Mouse (Mus musculus) thymus, adult 18-20 months (tissue): ENCODE data around the gene Dyrk3.
"Not testable (repeated sequence)": the region's sequence is repeated elsewhere in the genome, so short reads cannot be mapped to it uniquely, and the experiment has no call there.

Experiments
- DNase-seq, 2 experiments: peaks; one replicate each; pipeline ENCODE4 v3.0.0; 2022; ENCODE audit warnings: mixed read lengths in 2 of 2

The Dyrk3 gene

DNA sequence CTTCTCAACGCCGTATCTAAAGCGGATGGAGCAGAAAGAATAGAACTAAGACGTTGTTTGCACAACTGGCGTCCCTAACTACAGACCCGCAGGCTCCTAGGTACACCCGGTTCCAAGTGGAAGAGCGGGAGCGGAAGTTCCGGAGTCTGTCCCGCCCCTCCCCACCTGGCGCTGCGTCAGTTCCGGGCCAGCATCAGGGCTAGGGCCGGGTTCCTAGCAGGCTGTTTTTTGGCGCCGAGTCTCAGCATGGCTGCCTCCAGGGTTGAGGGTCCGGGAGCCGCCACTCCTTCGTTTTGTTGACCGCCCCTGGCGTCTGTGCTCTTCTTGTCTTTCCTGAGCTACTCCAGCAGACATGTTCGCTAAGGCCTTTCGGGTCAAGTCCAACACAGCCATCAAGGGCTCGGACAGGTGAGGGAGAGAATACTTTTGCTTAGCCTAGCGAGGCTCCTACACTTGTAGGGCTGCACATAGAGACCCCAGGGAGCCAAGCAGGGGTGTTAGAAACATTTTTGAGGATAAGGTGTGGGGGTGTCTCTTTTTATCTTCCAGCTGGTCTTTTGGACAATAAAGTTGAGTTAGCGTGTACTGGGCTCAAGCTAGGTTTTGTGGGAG is 15.0 kb upstream of the Dyrk3 start, which contains the start of gene Eif2d:
Gene Eif2d, plus strand, starts transcription at position 164 of the 612 bp plus-strand sequence.
- DNase-seq, result peak; percentile 78 to 80

DNA sequence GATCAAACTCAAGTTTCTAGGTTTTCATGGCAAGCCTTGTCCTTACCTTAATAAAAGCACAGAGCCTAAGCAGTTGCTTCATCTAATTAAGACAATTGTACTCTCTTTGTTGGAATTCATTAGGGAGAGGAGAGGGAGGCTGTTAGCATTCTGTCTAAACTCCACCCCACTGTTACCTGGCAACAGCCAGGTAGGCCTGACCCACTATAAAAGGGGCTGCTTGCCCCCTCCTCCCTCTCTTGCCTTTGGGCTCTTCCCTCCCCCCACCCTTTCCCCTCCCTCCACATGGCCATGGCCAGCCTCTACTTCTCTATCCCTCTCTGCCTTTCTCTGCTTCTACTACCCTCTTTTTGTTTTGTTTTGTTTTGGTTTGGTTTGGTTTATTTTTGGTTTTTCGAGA is 11.4 kb upstream of the Dyrk3 start:
- DNase-seq, result no peak

GRCm38 (mm10) chr1:131146181-131146614 is 8.1 kb upstream of the Dyrk3 start:
- DNase-seq, result no peak

DNA sequence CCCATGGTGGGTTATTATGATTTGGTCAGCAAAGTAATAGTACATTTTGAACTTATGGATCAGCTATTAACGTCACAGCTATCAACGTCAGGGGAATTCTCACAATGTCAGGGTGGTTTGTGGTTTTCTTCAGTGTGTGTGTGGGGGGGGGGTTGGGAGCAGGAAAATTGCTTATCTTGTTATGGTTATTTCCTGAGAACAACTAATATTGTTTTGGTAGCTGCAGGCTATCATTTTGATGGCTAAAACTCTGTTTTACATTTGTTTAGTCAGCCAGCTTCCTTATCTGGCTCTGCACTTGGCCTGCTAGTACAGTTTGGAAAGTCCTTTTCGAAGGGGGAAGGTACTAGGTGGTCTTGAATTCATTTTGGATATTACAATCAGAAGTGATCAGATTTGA is 7.1 kb upstream of the Dyrk3 start:
- DNase-seq, result not testable (repeated sequence)

- no peak for DNase-seq
Observed at GRCm38 (mm10) chr1:131142472-131142871, 4.3 kb upstream of the Dyrk3 start.

DNA sequence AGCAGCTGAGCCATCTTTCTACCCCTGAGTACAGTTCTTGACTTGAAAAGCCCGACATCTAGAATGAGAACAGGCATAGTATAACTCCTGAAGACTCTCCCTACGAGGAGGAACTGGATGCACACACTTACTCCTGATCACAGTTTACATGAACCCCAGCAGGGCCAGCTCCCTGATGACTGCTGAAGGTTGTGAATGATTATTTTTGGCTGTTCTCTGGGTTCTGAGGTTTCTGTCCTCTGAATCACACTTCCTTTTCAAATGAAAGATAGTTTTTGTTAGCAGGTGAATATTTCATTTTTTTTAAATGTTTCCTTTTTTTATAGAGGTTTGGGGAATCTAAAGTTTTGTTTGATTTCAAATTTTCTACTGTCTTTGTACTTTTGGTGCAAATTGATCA is 3.3 kb upstream of the Dyrk3 start:
- DNase-seq, result no peak

- no peak for DNase-seq
Observed at GRCm38 (mm10) chr1:131139102-131140095, 1.3 kb upstream of the Dyrk3 start.

DNA sequence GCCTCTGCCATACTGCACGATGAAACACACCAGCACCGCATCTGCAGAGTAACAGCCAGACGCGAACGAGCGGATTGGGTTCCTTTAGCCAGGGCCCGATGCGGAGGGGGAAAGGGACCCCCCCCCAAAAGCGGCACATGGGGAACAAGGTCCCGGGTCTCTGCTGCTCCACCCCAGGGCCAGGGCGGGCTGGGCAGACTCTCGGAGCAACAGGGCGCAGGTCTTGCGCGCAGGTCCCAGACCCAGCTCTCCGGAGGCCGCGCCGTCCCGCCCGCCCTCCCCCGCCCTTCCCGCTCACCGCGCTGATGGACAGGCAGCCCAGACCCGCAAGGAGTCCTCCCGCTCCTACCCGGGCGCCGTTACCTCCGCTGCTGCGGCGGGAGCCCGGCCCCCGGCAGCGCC is 422 bp downstream of the Dyrk3 start:
- DNase-seq, result no peak

DNA sequence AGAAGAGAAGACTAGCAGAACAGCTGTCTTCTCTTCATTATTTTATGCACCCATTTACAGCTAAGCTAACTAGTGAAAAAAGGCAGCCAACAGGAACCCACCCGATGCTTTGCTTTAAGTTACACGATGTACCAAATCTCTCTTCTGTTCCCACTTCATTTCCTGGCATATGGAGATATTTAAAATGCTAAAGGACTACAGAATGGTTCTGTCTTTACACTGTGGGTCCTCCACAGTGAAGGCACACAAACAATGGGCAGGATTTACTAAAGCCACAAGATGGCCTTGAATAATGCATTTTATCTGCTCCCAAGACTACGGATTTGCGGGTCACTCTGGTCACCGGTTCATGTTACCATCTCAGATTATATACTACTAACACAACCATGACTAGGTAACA is 1.0 kb downstream of the Dyrk3 start:
- no peak for DNase-seq

- no peak for DNase-seq
Observed at GRCm38 (mm10) chr1:131135960-131136629, 2.0 kb downstream of the Dyrk3 start.

- DNase-seq, result no peak
Observed at GRCm38 (mm10) chr1:131134942-131135522, 3.1 kb downstream of the Dyrk3 start.

DNA sequence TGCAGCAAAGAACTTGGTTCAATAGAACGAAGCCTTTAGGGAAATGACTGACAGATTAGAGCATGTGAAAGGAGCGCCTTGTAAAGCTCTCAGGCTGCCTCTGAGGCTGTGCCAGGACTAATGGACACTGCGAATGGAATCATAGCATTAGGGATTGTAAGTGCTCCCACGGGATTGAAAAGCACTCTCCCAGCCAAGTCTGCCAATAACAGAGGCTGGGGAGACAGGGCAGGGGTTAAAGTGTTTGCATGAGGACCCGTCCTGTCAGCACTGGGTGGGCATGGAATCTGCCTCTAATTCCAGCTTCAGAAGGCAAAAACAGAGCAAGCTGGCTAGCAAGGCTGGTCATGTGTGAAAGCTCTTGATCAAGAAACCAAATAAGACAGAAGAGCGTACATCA is 3.9 kb downstream of the Dyrk3 start:
- DNase-seq, result no peak

DNA sequence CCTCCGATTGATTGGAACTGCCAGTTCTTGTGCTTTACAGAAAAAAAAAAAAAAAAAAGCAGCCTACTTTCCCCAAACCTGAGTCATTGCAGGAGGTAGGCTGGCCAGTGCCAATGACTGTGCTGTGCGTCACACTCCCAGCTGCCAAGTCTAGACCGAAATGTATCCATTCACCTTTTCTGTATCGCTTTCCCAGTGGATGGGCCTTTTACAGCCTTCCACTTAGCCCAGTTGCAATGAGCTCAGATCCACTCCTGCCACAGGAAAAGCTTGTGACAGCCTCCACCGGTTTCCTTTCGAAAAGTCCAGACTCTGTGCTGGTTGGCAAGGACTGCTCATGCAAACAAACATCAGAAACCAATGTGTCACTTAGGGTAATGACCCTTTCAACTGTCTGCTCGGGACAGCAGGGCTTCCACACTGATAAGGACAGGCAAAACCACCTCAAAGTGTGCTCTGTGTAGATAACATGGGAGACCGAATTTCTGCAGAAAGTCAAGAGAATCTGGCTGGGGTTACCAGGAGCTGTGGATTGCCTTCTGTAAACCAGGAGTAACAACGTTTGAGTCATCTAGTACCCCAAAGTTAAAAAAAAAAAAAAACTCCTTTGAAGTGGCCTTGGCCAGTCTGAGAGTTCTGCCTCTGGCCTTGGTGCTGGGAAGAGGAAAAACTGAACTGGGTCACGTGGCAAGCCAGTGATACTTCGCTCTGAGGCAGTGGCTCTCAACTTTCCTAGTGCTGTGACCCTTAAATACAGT is 12.0 kb downstream of the Dyrk3 start:
- DNase-seq, result no peak

DNA sequence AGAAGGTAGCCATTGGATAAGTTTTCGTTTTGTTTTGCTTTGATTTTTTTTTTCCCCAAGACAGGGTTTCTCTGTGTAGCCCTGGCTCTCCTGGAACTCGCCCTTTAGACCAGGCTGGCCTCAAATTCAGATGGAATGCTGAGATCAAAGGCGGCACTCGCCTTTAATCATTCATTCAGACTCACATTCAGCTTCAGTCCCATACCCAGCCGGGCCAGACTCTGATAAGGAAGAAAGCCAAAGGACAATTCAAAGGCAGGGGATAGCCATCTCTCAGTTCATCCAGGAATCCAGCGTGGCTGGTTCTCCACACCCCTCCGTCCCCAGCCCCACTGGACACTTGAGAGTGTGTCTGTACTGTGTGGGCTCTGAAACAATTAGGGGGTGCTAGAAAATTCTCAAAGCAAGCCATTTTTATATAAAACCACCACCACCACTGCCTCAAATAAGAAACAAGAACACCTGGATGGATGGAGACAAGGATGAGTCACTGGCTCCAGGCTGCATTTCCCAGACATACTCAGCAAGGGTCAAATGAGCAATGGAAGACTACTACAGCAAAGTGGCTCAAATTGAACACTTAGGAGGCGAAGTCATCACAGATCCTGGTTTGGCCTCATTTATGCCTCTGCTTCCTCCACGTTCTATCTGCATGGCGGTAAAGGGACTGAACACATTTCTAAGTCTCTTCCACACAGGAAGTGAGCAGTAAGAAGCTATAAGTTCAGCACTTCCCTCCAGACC is 14.4 kb downstream of the Dyrk3 start:
- no peak for DNase-seq

- DNase-seq, result no peak
Observed at GRCm38 (mm10) chr1:131121987-131122386, 16.2 kb downstream of the Dyrk3 start.

DNA sequence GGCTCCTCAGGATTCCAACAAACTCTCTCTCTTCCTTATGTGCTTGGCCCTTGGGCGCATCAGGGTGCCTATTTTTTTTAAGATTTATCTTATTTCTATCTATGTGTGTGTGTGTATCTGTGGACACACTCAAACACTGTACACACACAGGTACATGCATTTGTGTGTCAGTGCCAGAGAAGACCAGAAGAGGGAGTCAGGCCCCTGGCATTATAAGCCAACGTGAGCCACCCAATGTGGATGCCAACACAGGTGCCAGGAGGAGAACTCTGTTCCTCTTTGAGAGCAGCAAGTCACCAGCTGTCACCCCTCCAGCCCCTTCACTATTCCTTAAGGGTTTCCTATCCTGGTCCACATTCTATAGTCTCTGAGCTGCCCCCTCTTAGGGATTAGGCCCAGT is 19.1 kb downstream of the Dyrk3 start:
- no peak for DNase-seq

GRCm38 (mm10) chr1:131118530-131118929 is 19.6 kb downstream of the Dyrk3 start:
- no peak for DNase-seq

GRCm38 (mm10) chr1:131116430-131117011 is 21.6 kb downstream of the Dyrk3 start:
- no peak for DNase-seq

DNA sequence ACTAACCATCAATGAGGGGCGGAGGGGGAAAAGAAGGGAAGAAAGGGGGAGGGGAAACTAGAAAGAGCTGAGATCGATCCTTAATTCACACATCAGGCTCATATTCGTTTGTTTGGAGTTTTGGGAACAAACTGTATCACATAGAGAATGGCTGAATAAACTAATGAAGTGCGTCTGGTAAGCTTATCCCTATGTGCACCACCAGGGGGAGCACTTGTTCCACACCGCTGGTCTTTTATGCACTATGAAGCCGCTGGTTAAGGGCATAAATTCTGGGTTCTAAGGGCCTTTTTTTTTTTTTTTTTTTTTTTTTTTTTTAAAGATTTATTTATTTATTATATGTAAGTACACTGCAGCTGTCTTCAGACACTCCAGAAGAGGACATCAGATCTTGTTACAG is 22.2 kb downstream of the Dyrk3 start:
- DNase-seq, result no peak

DNA sequence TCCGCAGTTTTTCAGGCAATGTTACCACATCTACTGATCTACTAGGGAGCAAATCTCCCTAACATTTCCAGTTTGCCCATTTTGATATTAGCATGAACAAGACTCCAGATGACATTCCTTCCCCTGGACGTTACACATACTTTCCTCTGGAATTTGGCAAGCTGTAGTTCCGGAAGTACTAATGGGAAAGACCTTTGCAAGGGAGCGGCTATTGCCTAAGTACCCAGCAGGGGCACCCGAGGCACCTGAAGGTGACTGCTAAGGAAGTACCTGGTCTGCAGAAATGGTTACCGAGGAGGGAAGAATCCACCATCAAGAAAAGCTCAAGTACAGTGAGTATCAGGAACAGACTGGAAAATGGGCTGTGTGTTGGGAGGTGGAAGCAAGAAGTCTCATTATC is 25.6 kb downstream of the Dyrk3 start:
- DNase-seq, result no peak

- DNase-seq, result no peak
Observed at GRCm38 (mm10) chr1:131110525-131111106, 27.5 kb downstream of the Dyrk3 start.
